In genomic region chr13:47950456-47950855, GRCm38 (mm10) we compare ENCODE assay signal across 22 mouse cellular contexts.
A peak's percentile ranks its signal among the peaks of the same experiment; 100 is the strongest.
DNase-seq lines count a peak whose midpoint lies in the region; ATAC-seq lines count a peak whose summit lies in the region.
"Had no signal": no experiment of that assay in that cellular context is flagged by ENCODE, and none has a peak within 500 bp of the region (broad histone marks: within the 10 kb centered on the region; RNA-seq: fewer than 3 reads in every experiment).

No protein-coding gene starts in this region.

- no peaks in the 10 kb centered on the region for H3K36me3 ChIP-seq in hindbrain, embryonic 10.5 days
- H3K36me3 ChIP-seq in hindbrain, embryonic 12.5 days = no peaks in the 10 kb centered on the region
- H3K36me3 ChIP-seq in forebrain, embryonic 16.5 days (ENCODE audit: control insufficient read depth, insufficient read depth) = no peaks in the 10 kb centered on the region
- no peaks in the 10 kb centered on the region for H3K36me3 ChIP-seq in midbrain, embryonic 13.5 days
- H3K36me3 ChIP-seq in neural tube, embryonic 13.5 days = no peaks in the 10 kb centered on the region
- H3K36me3 ChIP-seq in intestine, embryonic 16.5 days (ENCODE audit: control insufficient read depth, insufficient read depth, low read length) = no peaks in the 10 kb centered on the region
- H3K36me3 ChIP-seq: embryonic facial prominence, embryonic 12.5 days; heart, embryonic 15.5 days; limb, embryonic 12.5 days; midbrain, embryonic 12.5 days had no signal

- no peak overlapping the region for H3K4me2 ChIP-seq in hindbrain, embryonic 12.5 days (replicated peaks)
- H3K4me2 ChIP-seq in forebrain, embryonic 16.5 days (ENCODE audit: low read length) = no peak overlapping the region
- H3K4me2 ChIP-seq in midbrain, embryonic 13.5 days (replicated peaks) = no peak overlapping the region
- no peak overlapping the region for H3K4me2 ChIP-seq in neural tube, embryonic 13.5 days
- H3K4me2 ChIP-seq in intestine, embryonic 16.5 days (ENCODE audit: low read depth, low read length) = no peak overlapping the region
- H3K4me2 ChIP-seq: embryonic facial prominence, embryonic 12.5 days; heart, embryonic 15.5 days; limb, embryonic 12.5 days; liver, embryonic 11.5 days; midbrain, embryonic 12.5 days had no signal

- WGBS in hindbrain, embryonic 10.5 days = 54% methylated on average over 2 of the region's 2 CpGs
- 49% methylated on average over 2 of the region's 2 CpGs for WGBS in hindbrain, embryonic 12.5 days
- 5% methylated on average over 2 of the region's 2 CpGs for WGBS in forebrain, embryonic 16.5 days
- 44% methylated on average over 2 of the region's 2 CpGs for WGBS in midbrain, embryonic 13.5 days
- WGBS in neural tube, embryonic 13.5 days = 44% methylated on average over 2 of the region's 2 CpGs
- WGBS in intestine, embryonic 16.5 days = 46% methylated on average over 2 of the region's 2 CpGs

- H3K4me3 ChIP-seq in hindbrain, embryonic 10.5 days = no peak overlapping the region
- no peak overlapping the region for H3K4me3 ChIP-seq in hindbrain, embryonic 12.5 days
- H3K4me3 ChIP-seq in forebrain, embryonic 16.5 days (replicated peaks; ENCODE audit: low read length) = no peak overlapping the region
- H3K4me3 ChIP-seq in midbrain, embryonic 13.5 days (replicated peaks) = no peak overlapping the region
- H3K4me3 ChIP-seq in neural tube, embryonic 13.5 days = no peak overlapping the region
- no peak overlapping the region for H3K4me3 ChIP-seq in intestine, embryonic 16.5 days (ENCODE audit: low read length)
- H3K4me3 ChIP-seq: embryonic facial prominence, embryonic 12.5 days; heart, embryonic 15.5 days; limb, embryonic 12.5 days; midbrain, embryonic 12.5 days had no signal

- no peak for DNase-seq in hindbrain, embryonic 10.5 days (ENCODE audit: low spot score)
- no peak for DNase-seq in gastrocnemius, postnatal 10 days
- DNase-seq in left cerebral cortex, postnatal 10 days (ENCODE audit: extremely low spot score in 1 of 2, low spot score in 2 of 2) = no peak
- DNase-seq: adrenal gland, postnatal 25 days; cerebellum, adult 9-11 months; heart, postnatal 36 days; kidney, adult 8-10 months; kidney, postnatal 14 days; liver, postnatal 0 days; retina, postnatal 1 day; thymus, postnatal 25 days had no signal

- no peaks in the 10 kb centered on the region for H3K27me3 ChIP-seq in hindbrain, embryonic 10.5 days (ENCODE audit: insufficient read depth, poor library complexity, severe bottlenecking)
- no peaks in the 10 kb centered on the region for H3K27me3 ChIP-seq in hindbrain, embryonic 12.5 days
- H3K27me3 ChIP-seq in forebrain, embryonic 16.5 days (replicated peaks; ENCODE audit: control insufficient read depth, insufficient read depth, low read length) = no peaks in the 10 kb centered on the region
- H3K27me3 ChIP-seq in midbrain, embryonic 13.5 days = no peaks in the 10 kb centered on the region
- no peaks in the 10 kb centered on the region for H3K27me3 ChIP-seq in neural tube, embryonic 13.5 days
- H3K27me3 ChIP-seq in intestine, embryonic 16.5 days (replicated peaks; ENCODE audit: control insufficient read depth, insufficient read depth, low read length) = no peaks in the 10 kb centered on the region
- H3K27me3 ChIP-seq: embryonic facial prominence, embryonic 12.5 days; heart, embryonic 15.5 days; limb, embryonic 12.5 days; midbrain, embryonic 12.5 days had no signal

- H3K9ac ChIP-seq in hindbrain, embryonic 12.5 days = no peak overlapping the region
- H3K9ac ChIP-seq in forebrain, embryonic 16.5 days (replicated peaks; ENCODE audit: low read depth, low read length) = 0 out of 2 replicates have a peak overlapping the region, but pooled peaks have one; percentile 3
- H3K9ac ChIP-seq in midbrain, embryonic 13.5 days (replicated peaks) = no peak overlapping the region
- H3K9ac ChIP-seq in neural tube, embryonic 13.5 days = no peak overlapping the region
- no peak overlapping the region for H3K9ac ChIP-seq in intestine, embryonic 16.5 days (ENCODE audit: low read depth, low read length)
- H3K9ac ChIP-seq: embryonic facial prominence, embryonic 12.5 days; heart, embryonic 15.5 days; limb, embryonic 12.5 days; liver, postnatal 0 days; midbrain, embryonic 12.5 days had no signal

- intact Hi-C loops in left cerebral cortex, postnatal 10 days (cut with DNase I) = no loop called here

- H3K9me3 ChIP-seq in hindbrain, embryonic 10.5 days = no peaks in the 10 kb centered on the region
- no peaks in the 10 kb centered on the region for H3K9me3 ChIP-seq in hindbrain, embryonic 12.5 days (replicated peaks)
- no peaks in the 10 kb centered on the region for H3K9me3 ChIP-seq in forebrain, embryonic 16.5 days (ENCODE audit: control insufficient read depth, low read length)
- H3K9me3 ChIP-seq in midbrain, embryonic 13.5 days = no peaks in the 10 kb centered on the region
- H3K9me3 ChIP-seq in neural tube, embryonic 13.5 days = no peaks in the 10 kb centered on the region
- no peaks in the 10 kb centered on the region for H3K9me3 ChIP-seq in intestine, embryonic 16.5 days (ENCODE audit: control insufficient read depth, low read length)
- H3K9me3 ChIP-seq: embryonic facial prominence, embryonic 12.5 days; heart, embryonic 15.5 days; limb, embryonic 12.5 days; midbrain, embryonic 12.5 days had no signal

- ATAC-seq in hindbrain, embryonic 12.5 days (ENCODE audit: low FRiP score) = no peak
- peak; percentile 43; the same call in 1 of the 2 replicates for ATAC-seq in forebrain, embryonic 16.5 days
- ATAC-seq in midbrain, embryonic 13.5 days = no peak
- ATAC-seq in neural tube, embryonic 13.5 days (ENCODE audit: low read depth) = no peak
- ATAC-seq in intestine, embryonic 16.5 days = no peak
- ATAC-seq: liver, postnatal 0 days; lung, postnatal 0 days had no signal

- peaks cover 31% of the 10 kb centered on the region for H3K4me1 ChIP-seq in hindbrain, embryonic 10.5 days (replicated peaks)
- peaks cover 20% of the 10 kb centered on the region for H3K4me1 ChIP-seq in hindbrain, embryonic 12.5 days
- H3K4me1 ChIP-seq in forebrain, embryonic 16.5 days (replicated peaks; ENCODE audit: control insufficient read depth, insufficient read depth, low read length) = peaks cover 32% of the 10 kb centered on the region
- H3K4me1 ChIP-seq in midbrain, embryonic 13.5 days (replicated peaks) = peaks cover 39% of the 10 kb centered on the region
- peaks cover 31% of the 10 kb centered on the region for H3K4me1 ChIP-seq in neural tube, embryonic 13.5 days (replicated peaks)
- no peaks in the 10 kb centered on the region for H3K4me1 ChIP-seq in intestine, embryonic 16.5 days (ENCODE audit: control insufficient read depth, insufficient read depth, low read length)
- H3K4me1 ChIP-seq: heart, embryonic 15.5 days had no signal

- 0 out of 2 replicates have a peak overlapping the region, but pooled peaks have one; percentile 40 for H3K27ac ChIP-seq in hindbrain, embryonic 10.5 days
- no peak overlapping the region for H3K27ac ChIP-seq in hindbrain, embryonic 12.5 days
- peak overlapping the region; percentile 69 for H3K27ac ChIP-seq in forebrain, embryonic 16.5 days (ENCODE audit: low read length)
- peak overlapping the region; percentile 84 for H3K27ac ChIP-seq in midbrain, embryonic 13.5 days
- peak overlapping the region; percentile 79 for H3K27ac ChIP-seq in neural tube, embryonic 13.5 days (replicated peaks)
- H3K27ac ChIP-seq in intestine, embryonic 16.5 days (ENCODE audit: low read length) = no peak overlapping the region
- H3K27ac ChIP-seq: embryonic facial prominence, embryonic 12.5 days; heart, embryonic 15.5 days; limb, embryonic 12.5 days had no signal

Comparison
In these comparisons a context has a peak if more than half of its experiments do, and no peak if none do; other contexts are left out.
1. H3K27ac ChIP-seq: peak in hindbrain, embryonic 10.5 days (single experiment), forebrain, embryonic 16.5 days (single experiment), midbrain, embryonic 13.5 days (single experiment) and neural tube, embryonic 13.5 days (single experiment); none in hindbrain, embryonic 12.5 days (single experiment) and intestine, embryonic 16.5 days (single experiment).